28 mouse cellular contexts compared by ENCODE assay signal in genomic region chr6:144329311-144329930, GRCm38 (mm10).
DNase-seq lines count a peak whose midpoint lies in the region; ATAC-seq and TF ChIP-seq lines count a peak whose summit lies in the region.
"Had no signal": no experiment of that assay in that cellular context is flagged by ENCODE, and none has a peak within 500 bp of the region (broad histone marks: within the 10 kb centered on the region; RNA-seq: fewer than 3 reads in every experiment).

No protein-coding gene starts in this region.

- H3K27me3 ChIP-seq in lung, embryonic 16.5 days (ENCODE audit: control insufficient read depth, insufficient read depth, low read depth, low read length), result no peaks in the 10 kb centered on the region
- H3K27me3 ChIP-seq in forebrain, embryonic 10.5 days (ENCODE audit: poor library complexity, severe bottlenecking), result no peaks in the 10 kb centered on the region
- H3K27me3 ChIP-seq: forebrain, embryonic 12.5 days; hindbrain, embryonic 13.5 days; megakaryocyte, embryonic 14.5 days; midbrain, embryonic 12.5 days; neural tube, embryonic 12.5 days; Patski had no signal

- peaks cover 15% of the 10 kb centered on the region for H3K4me1 ChIP-seq in lung, embryonic 16.5 days (replicated peaks; ENCODE audit: control insufficient read depth, insufficient read depth, low read length)
- H3K4me1 ChIP-seq in lung, adult 2 months (ENCODE audit: control insufficient read depth, insufficient read depth, low read length), result no peaks in the 10 kb centered on the region
- no peaks in the 10 kb centered on the region for H3K4me1 ChIP-seq in forebrain, embryonic 10.5 days
- H3K4me1 ChIP-seq: forebrain, embryonic 12.5 days; hindbrain, embryonic 13.5 days; megakaryocyte, embryonic 14.5 days; neural tube, embryonic 12.5 days had no signal

- DNase-seq in adrenal gland, postnatal 10 days, result peak; percentile 14
- no peak for DNase-seq in adrenal gland, postnatal 25 days
- no peak for DNase-seq in lung, adult 2 months
- peak; percentile 22 for DNase-seq in MEL-GATA-1-ER (ENCODE audit: extremely low read depth, low read depth)
- DNase-seq in forebrain, embryonic 10.5 days (ENCODE audit: extremely low spot score, low spot score), result no peak
- DNase-seq in thymus, postnatal 36 days, result no peak
- DNase-seq: cerebellum, adult 11-12 months; cerebellum, adult 9-11 months; forebrain, postnatal 0 days; heart, postnatal 36 days; kidney, adult 8-10 months; kidney, postnatal 14 days; layer of hippocampus, adult 9-11 months; liver; right cerebral cortex, adult 18-20 months had no signal

- no peak for TF ChIP-seq POLR2A in lung, adult 2 months (IDR thresholded peaks at IDR 0.05; ENCODE audit: borderline replicate concordance, extremely low read depth, low read depth, low read length)

- no peak overlapping the region for H3K9ac ChIP-seq in lung, embryonic 16.5 days (ENCODE audit: low read length)
- H3K9ac ChIP-seq: forebrain, embryonic 12.5 days; forebrain, postnatal 0 days; hindbrain, embryonic 13.5 days; midbrain, embryonic 12.5 days; neural tube, embryonic 12.5 days had no signal

- 55% methylated on average over 2 of the region's 2 CpGs for WGBS in lung, embryonic 16.5 days
- 80% methylated on average over 2 of the region's 2 CpGs for WGBS in lung, adult 2 months
- WGBS in forebrain, embryonic 10.5 days, result 83% methylated on average over 2 of the region's 2 CpGs

- ATAC-seq in lung, embryonic 16.5 days (ENCODE audit: low read depth), result no peak
- ATAC-seq: CD4-positive, CD25-positive, alpha-beta regulatory T cell, adult 4 months; forebrain, postnatal 0 days; intestine, embryonic 16.5 days; lung, postnatal 0 days; Patski had no signal

- TF ChIP-seq CTCF in lung, adult 2 months (IDR thresholded peaks at IDR 0.05; ENCODE audit: insufficient read depth, low read length), result no peak

- no peak overlapping the region for H3K4me3 ChIP-seq in lung, embryonic 16.5 days (ENCODE audit: low read length)
- no peak overlapping the region for H3K4me3 ChIP-seq in lung, adult 2 months (replicated peaks; ENCODE audit: extremely low read depth, low read depth, low read length)
- H3K4me3 ChIP-seq in forebrain, embryonic 10.5 days, result no peak overlapping the region
- H3K4me3 ChIP-seq: erythroblast, embryonic 14.5 days; forebrain, embryonic 12.5 days; hindbrain, embryonic 13.5 days; megakaryocyte, embryonic 14.5 days; midbrain, embryonic 12.5 days; myocyte; neural tube, embryonic 12.5 days had no signal

- H3K36me3 ChIP-seq in lung, embryonic 16.5 days (ENCODE audit: control insufficient read depth, insufficient read depth, low read length), result no peaks in the 10 kb centered on the region
- no peaks in the 10 kb centered on the region for H3K36me3 ChIP-seq in forebrain, embryonic 10.5 days (replicated peaks)
- H3K36me3 ChIP-seq: forebrain, embryonic 12.5 days; hindbrain, embryonic 13.5 days; midbrain, embryonic 12.5 days; neural tube, embryonic 12.5 days had no signal

- H3K27ac ChIP-seq in lung, embryonic 16.5 days (ENCODE audit: low read length), result peak overlapping the region; percentile 27; the same call in 1 of the 2 replicates
- no peak overlapping the region for H3K27ac ChIP-seq in forebrain, embryonic 10.5 days
- H3K27ac ChIP-seq: forebrain, embryonic 12.5 days; hindbrain, embryonic 13.5 days; midbrain, embryonic 12.5 days; neural tube, embryonic 12.5 days; stomach, postnatal 0 days had no signal

- no peaks in the 10 kb centered on the region for H3K9me3 ChIP-seq in lung, embryonic 16.5 days (ENCODE audit: control insufficient read depth, low read length)
- H3K9me3 ChIP-seq in forebrain, embryonic 10.5 days, result no peaks in the 10 kb centered on the region
- H3K9me3 ChIP-seq: forebrain, embryonic 12.5 days; hindbrain, embryonic 13.5 days; midbrain, embryonic 12.5 days; neural tube, embryonic 12.5 days had no signal

- no peak overlapping the region for H3K4me2 ChIP-seq in lung, embryonic 16.5 days (ENCODE audit: low read depth, low read length)
- H3K4me2 ChIP-seq: forebrain, embryonic 12.5 days; hindbrain, embryonic 13.5 days; midbrain, embryonic 12.5 days; neural tube, embryonic 12.5 days had no signal

Comparison
In these comparisons a context has a peak if more than half of its experiments do, and no peak if none do; other contexts are left out.
1. DNase-seq: peak in adrenal gland, postnatal 10 days (single experiment) and MEL-GATA-1-ER (single experiment); none in adrenal gland, postnatal 25 days (single experiment), lung, adult 2 months (single experiment), forebrain, embryonic 10.5 days (single experiment) and thymus, postnatal 36 days (0 of 2).